Mouse (Mus musculus) left cerebral cortex, postnatal 14 days (tissue): ENCODE results near the gene Ercc2. TPM values are rescaled to one million over a fixed set of nuclear protein-coding genes. Genes with fewer than 3 reads are reported as not detected.
A peak's percentile ranks its signal among the peaks of the same experiment; 100 is the strongest.

Experiments used
- DNase-seq, 2 experiments: peaks; one replicate each; pipeline ENCODE4 v3.0.0; 2021 to 2022; ENCODE audit warnings: low spot score in 2 of 2, mixed read lengths in 1 of 2
- intact Hi-C: fragments of 180-260 bp; cut with DNase I; formaldehyde crosslinking; loops from one replicate; pipeline ENCODE4 v1.15.1; 2025
- microRNA-seq, 2 experiments: library from miRNA; unstranded; fragments of <30 nt; microRNA quantifications; one replicate each; pipeline ENCODE4 v1.2.0; 2022
- total RNA-seq, 2 experiments: library from RNA; stranded (reverse); gene quantifications; 2 replicates each; pipeline ENCODE4 v1.2.3; 2021

The Ercc2 gene
- total RNA-seq, 2 experiments from 2014 or later = 32.7 to 35.5 TPM

DNA sequence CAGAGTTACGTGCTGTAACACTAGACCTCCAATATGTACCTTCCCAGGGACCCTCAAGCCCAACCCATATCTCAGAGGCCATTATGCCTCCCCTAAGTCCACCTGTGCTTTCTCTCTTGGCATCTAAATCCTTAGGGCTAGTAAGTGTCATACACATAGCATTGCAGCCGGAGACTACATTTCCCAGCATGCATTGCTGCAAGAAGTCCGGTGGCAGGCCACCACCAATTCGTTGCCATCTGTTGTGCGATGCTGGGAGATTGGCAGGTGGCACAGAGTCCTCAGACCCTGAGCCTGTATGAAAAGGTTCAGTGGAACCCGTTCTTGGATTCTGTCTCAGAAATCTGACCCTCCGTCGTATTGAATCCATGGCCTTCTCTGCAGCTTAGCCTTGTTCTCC is 47.9 kb downstream of the Ercc2 start:
- intact Hi-C loops = no loop called here
- DNase-seq = no peak

DNA sequence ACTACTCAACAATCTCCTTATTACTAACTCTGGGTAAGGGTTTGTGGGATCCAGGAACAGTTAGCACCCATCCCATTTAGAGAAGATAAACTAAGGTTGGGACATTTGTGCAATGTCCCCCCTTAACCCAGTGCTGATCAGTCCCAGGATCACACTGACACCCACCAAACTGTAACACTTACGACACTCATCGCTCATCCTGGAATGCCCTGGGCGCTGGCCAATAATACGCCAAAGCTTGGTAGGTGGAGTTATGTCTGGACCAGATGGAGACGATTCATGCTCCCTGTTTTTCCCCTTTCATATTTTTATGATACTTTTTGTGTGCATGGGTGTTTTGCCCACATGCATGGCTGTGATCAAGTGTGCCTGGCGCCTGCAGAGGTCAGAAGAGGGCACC is 48.6 kb downstream of the Ercc2 start:
- intact Hi-C loops = no loop called here
- DNase-seq = no peak

DNA sequence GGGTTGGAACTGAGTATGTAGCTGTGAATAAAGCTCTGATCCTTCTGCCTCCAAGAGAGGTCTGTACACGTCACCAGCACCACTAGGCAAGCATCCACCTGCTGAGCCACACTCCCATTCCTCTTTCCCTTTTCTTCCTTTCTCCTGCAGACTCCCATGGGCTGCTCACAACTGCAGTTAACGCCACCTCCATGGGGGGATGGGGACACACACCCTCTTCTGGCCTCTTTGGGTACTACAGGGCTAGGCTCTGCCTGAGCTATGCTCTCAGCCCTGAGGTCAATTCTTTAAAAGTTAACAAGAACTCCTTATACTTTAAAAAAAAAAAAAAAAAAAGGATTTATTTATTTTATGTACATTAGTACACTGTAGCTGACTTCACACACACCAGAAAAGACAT is 50.7 kb downstream of the Ercc2 start:
- no peak for DNase-seq
- intact Hi-C loops = no loop called here

DNA sequence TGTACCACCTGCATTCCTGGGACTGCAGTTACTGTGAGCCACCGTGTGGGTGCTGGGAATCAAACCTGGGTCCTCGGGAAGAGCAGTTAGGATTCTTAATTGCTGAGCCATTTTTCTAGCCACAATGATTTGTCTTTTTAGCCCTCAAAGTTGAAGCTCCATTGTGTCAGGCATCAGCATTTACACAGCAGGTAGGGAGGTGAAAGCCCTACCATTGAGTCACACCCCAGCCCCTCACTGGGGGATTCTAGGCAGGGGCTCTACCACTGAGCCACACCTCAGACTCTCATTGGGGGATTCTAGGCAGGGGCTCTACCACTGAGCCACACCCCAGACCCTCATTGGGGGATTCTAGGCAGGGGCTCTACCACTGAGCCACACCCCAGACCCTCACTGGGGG is 54.5 kb downstream of the Ercc2 start:
- no peak for DNase-seq
- intact Hi-C loops = no loop called here

DNA sequence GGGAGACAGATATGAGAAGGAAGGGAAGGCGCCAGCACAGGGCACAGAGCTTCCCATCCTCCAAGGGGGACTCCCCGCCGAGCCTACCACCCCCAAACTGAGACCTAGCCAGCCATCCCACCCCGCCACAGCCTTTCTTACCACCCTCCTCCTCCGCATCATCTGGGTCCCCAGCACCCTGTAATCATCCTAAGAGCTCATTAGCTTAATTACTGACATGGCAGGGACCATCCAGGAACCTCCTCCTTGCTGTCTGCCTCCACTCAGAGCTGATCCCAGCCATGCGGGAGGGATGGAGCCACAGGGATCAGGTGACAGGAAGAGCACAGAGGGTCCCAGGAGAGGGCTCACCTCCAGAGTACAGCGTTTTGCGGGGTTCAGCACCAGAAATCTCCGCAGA is 55.2 kb downstream of the Ercc2 start:
- no peak for DNase-seq
- intact Hi-C loops = no loop called here

- no peak for DNase-seq
- intact Hi-C loops = no loop called here
Observed at GRCm38 (mm10) chr7:19441448-19442091, 59.8 kb downstream of the Ercc2 start.

GRCm38 (mm10) chr7:19443344-19443743 is 61.5 kb downstream of the Ercc2 start:
- intact Hi-C loops = no loop called here
- peak; percentile 82 to 89 for DNase-seq

- intact Hi-C loops = no loop called here
- no peak for DNase-seq
Observed at GRCm38 (mm10) chr7:19444801-19445200, 63.0 kb downstream of the Ercc2 start.

Small RNA genes lying within 50 kb of the gene (microRNA-seq; reads per million reads assigned to microRNA genes)
- 0 reads per million in 2 experiments for gene Mir343

Other genes starting within 250 kb of the Ercc2 start
- 10 to 100 TPM; 19.6 to 21.9 TPM for gene Qpctl, start 232.7 kb upstream of the Ercc2 start, total RNA-seq
- gene Snrpd2, start 232.3 kb upstream of the Ercc2 start, total RNA-seq = 10 to 100 TPM; 84.3 to 88.7 TPM
- gene Gipr, start 215.9 kb upstream of the Ercc2 start, total RNA-seq = 1 to 10 TPM; 1.6 to 2.8 TPM
- 100 to 1,000 TPM; 167 to 183 TPM for gene Eml2, start 205.6 kb upstream of the Ercc2 start, total RNA-seq
- gene Gpr4, start 169.5 kb upstream of the Ercc2 start, total RNA-seq = 1 to 10 TPM; 5.2 to 5.5 TPM
- gene Opa3, start 153.7 kb upstream of the Ercc2 start, total RNA-seq = 10 to 100 TPM; 40.0 to 43.9 TPM
- gene Vasp, start 110.2 kb upstream of the Ercc2 start, total RNA-seq = 10 to 100 TPM; 18.4 to 21.1 TPM
- gene Ppm1n, start 101.9 kb upstream of the Ercc2 start, total RNA-seq = under 1 TPM in 1 of 2 experiments, not detected in 1; 0.40 TPM
- gene Rtn2, start 99.4 kb upstream of the Ercc2 start, total RNA-seq = 100 to 1,000 TPM; 115 to 123 TPM
- 10 to 100 TPM in 1 of 2 experiments, 1 to 10 TPM in 1; 7.6 to 10.7 TPM for gene Fosb, start 72.0 kb upstream of the Ercc2 start, total RNA-seq
- 10 to 100 TPM; 42.7 to 44.0 TPM for gene Ercc1, start 37.2 kb upstream of the Ercc2 start, total RNA-seq
- 10 to 100 TPM; 20.6 to 20.9 TPM for gene Cd3eap, start 22.5 kb upstream of the Ercc2 start, total RNA-seq
- gene Ppp1r13l, start 22.3 kb upstream of the Ercc2 start, total RNA-seq = 1 to 10 TPM; 6.0 to 6.7 TPM
- 1 to 10 TPM in 1 of 2 experiments, under 1 TPM in 1; 0.75 to 2.2 TPM for gene Klc3, start 22.1 kb downstream of the Ercc2 start, total RNA-seq
- gene Ckm, start 22.8 kb downstream of the Ercc2 start, total RNA-seq = under 1 TPM; 0.36 to 0.86 TPM
- 10 to 100 TPM; 89.9 to 96.7 TPM for gene Mark4, start 76.8 kb downstream of the Ercc2 start, total RNA-seq
- under 1 TPM; 0.37 to 0.80 TPM for gene Exoc3l2, start 81.3 kb downstream of the Ercc2 start, total RNA-seq
- gene Bloc1s3, start 126.4 kb downstream of the Ercc2 start, total RNA-seq = 1 to 10 TPM; 7.1 to 7.2 TPM
- 10 to 100 TPM; 17.7 to 18.1 TPM for gene Trappc6a, start 126.4 kb downstream of the Ercc2 start, total RNA-seq
- gene Nkpd1, start 135.8 kb downstream of the Ercc2 start, total RNA-seq = 1 to 10 TPM in 1 of 2 experiments, under 1 TPM in 1; 0.68 to 1.1 TPM
- gene Ppp1r37, start 181.1 kb downstream of the Ercc2 start, total RNA-seq = 10 to 100 TPM; 87.9 to 98.8 TPM
- gene Zfp296, start 195.3 kb downstream of the Ercc2 start, total RNA-seq = under 1 TPM; 0.51 to 0.68 TPM
- gene Gemin7, start 195.6 kb downstream of the Ercc2 start, total RNA-seq = 10 to 100 TPM; 43.8 to 46.0 TPM
- gene Clasrp, start 222.5 kb downstream of the Ercc2 start, total RNA-seq = 10 to 100 TPM; 84.4 to 84.6 TPM
- 1 to 10 TPM; 6.1 to 6.3 TPM for gene Relb, start 247.4 kb downstream of the Ercc2 start, total RNA-seq